Mouse (Mus musculus) left cerebral cortex, postnatal 36 days (tissue): Measurements from ENCODE around the gene Efcab7. TPM values are rescaled to one million over a fixed set of nuclear protein-coding genes. Genes with fewer than 3 reads are reported as not detected.

Source experiments
- DNase-seq, 2 experiments: peaks; one replicate each; pipeline ENCODE4 v3.0.0; 2021 to 2022; ENCODE audit warnings: low spot score in 2 of 2, mixed read lengths in 1 of 2
- intact Hi-C: fragments of 180-260 bp; cut with DNase I; formaldehyde crosslinking; loops from one replicate; pipeline ENCODE4 v1.15.1; 2025
- total RNA-seq, 2 experiments: library from RNA; stranded (reverse); gene quantifications; 2 replicates each; pipeline ENCODE4 v1.2.3; 2021

Efcab7 gene
- total RNA-seq, 2 experiments from 2014 or later = 6.5 to 7.3 TPM

- DNase-seq = no peak
- intact Hi-C loops = loop anchor here (5.0 kb wide), 1 partner anchor 595 kb away; no protein-coding TSS in a partner anchor
Observed at GRCm38 (mm10) chr4:99941655-99942414, 112.8 kb downstream of the Efcab7 start.

- no peak for DNase-seq
- intact Hi-C loops = loop anchor here (5.0 kb wide), 2 partner anchors 463 to 593 kb away; no protein-coding TSS in a partner anchor
Observed at GRCm38 (mm10) chr4:99944606-99945005, 115.6 kb downstream of the Efcab7 start.

- no peak for DNase-seq
- intact Hi-C loops = loop anchor here (5.0 kb wide), 1 partner anchor 462 kb away; no protein-coding TSS in a partner anchor
Observed at GRCm38 (mm10) chr4:99945011-99945410, 116.0 kb downstream of the Efcab7 start.

GRCm38 (mm10) chr4:99946516-99946915 lies 117.5 kb downstream of the Efcab7 start:
- DNase-seq = no peak
- intact Hi-C loops = loop anchor here (5.0 kb wide), 1 partner anchor 461 kb away; no protein-coding TSS in a partner anchor

GRCm38 (mm10) chr4:99947192-99947591 lies 118.2 kb downstream of the Efcab7 start:
- no peak for DNase-seq
- intact Hi-C loops = loop anchor here (5.0 kb wide), 1 partner anchor 460 kb away; no protein-coding TSS in a partner anchor

- DNase-seq = no peak
- intact Hi-C loops = loop anchor here (5.0 kb wide), 1 partner anchor 459 kb away; no protein-coding TSS in a partner anchor
Observed at GRCm38 (mm10) chr4:99947896-99948295, 118.9 kb downstream of the Efcab7 start.

- no peak for DNase-seq
- intact Hi-C loops = loop anchor here (5.0 kb wide), 1 partner anchor 73 kb away; no protein-coding TSS in a partner anchor
Observed at GRCm38 (mm10) chr4:99953904-99954303, 124.9 kb downstream of the Efcab7 start.

GRCm38 (mm10) chr4:99955396-99955795 lies 126.4 kb downstream of the Efcab7 start:
- intact Hi-C loops = no loop called here
- no peak for DNase-seq

GRCm38 (mm10) chr4:99957186-99957585 lies 128.2 kb downstream of the Efcab7 start:
- intact Hi-C loops = no loop called here

GRCm38 (mm10) chr4:99958084-99958815 lies 129.3 kb downstream of the Efcab7 start:
- intact Hi-C loops = no loop called here
- DNase-seq = no peak

More at GRCm38 (mm10) chr4:99957186-99957585, 128.2 kb downstream of the Efcab7 start:
- no peak for DNase-seq

- intact Hi-C loops = no loop called here
- no peak for DNase-seq
Observed at GRCm38 (mm10) chr4:99959308-99959707, 130.3 kb downstream of the Efcab7 start.

Other genes with a start within 250 kb of the Efcab7 start
- gene Foxd3, start 172.9 kb upstream of the Efcab7 start, total RNA-seq = not detected
- gene Alg6, start 113.5 kb upstream of the Efcab7 start, total RNA-seq = 10 to 100 TPM; 13.5 to 14.9 TPM
- gene Pgm1, start 100.2 kb downstream of the Efcab7 start, total RNA-seq = 10 to 100 TPM; 52.5 to 53.8 TPM
- 1 to 10 TPM; 4.7 to 5.9 TPM for gene Itgb3bp, start 100.6 kb downstream of the Efcab7 start, total RNA-seq